Mouse (Mus musculus) testis, adult 2 months (tissue): ENCODE results near the gene Gm11634. TPM values are rescaled to one million over a fixed set of nuclear protein-coding genes. Genes with fewer than 3 reads are reported as not detected.
"Not testable (repeated sequence)": the region's sequence is repeated elsewhere in the genome, so short reads cannot be mapped to it uniquely, and the experiment has no call there.

Experiments
- H3K27ac ChIP-seq: fragments of 200-500 bp; 2 replicates; pipeline ENCODE4 v1.5.1; 2012; ENCODE audit warnings: low read depth, low read length; ENCODE audit not compliant: control insufficient read depth, insufficient read depth
- H3K27me3 ChIP-seq: fragments of 200-500 bp; 2 replicates; pipeline ENCODE4 v1.6.1; 2012; ENCODE audit warnings: mild to moderate bottlenecking, low read length, moderate library complexity; ENCODE audit not compliant: control insufficient read depth, insufficient read depth
- H3K36me3 ChIP-seq: fragments of 200-500 bp; 2 replicates; pipeline ENCODE4 v1.6.1; 2012; ENCODE audit warnings: mild to moderate bottlenecking, low read length; ENCODE audit not compliant: control insufficient read depth, insufficient read depth
- H3K4me1 ChIP-seq: fragments of 200-500 bp; 2 replicates; pipeline ENCODE4 v1.6.1; 2012; ENCODE audit warnings: low read length; ENCODE audit not compliant: control insufficient read depth, insufficient read depth
- H3K4me3 ChIP-seq: fragments of 200-500 bp; 2 replicates; pipeline ENCODE4 v1.5.1; 2012; ENCODE audit warnings: low read depth, mild to moderate bottlenecking, low read length, moderate library complexity, mixed read lengths; ENCODE audit not compliant: control insufficient read depth
- CTCF ChIP-seq: fragments of 200-500 bp; IDR thresholded peaks from 2 replicates; pipeline ENCODE4 v1.5.1; 2012; ENCODE audit warnings: low read depth, mild to moderate bottlenecking, inconsistent platforms, low read length, moderate library complexity; ENCODE audit not compliant: control insufficient read depth, insufficient read depth, insufficient replicate concordance
- POLR2A ChIP-seq: fragments of 200-500 bp; IDR thresholded peaks from 2 replicates; pipeline ENCODE4 v1.6.1; 2012; ENCODE audit warnings: low read depth, mild to moderate bottlenecking, inconsistent platforms, low read length, moderate library complexity; ENCODE audit not compliant: control insufficient read depth
- polyA plus RNA-seq: library from polyadenylated mRNA; depleted of rRNA; stranded (reverse); fragments of >200 nt; gene quantifications from 2 replicates; pipeline ENCODE4 v1.2.3, GENCODE M21; 2012

Gm11634 gene
- polyA plus RNA-seq, 1 experiment = 69.4 TPM

DNA sequence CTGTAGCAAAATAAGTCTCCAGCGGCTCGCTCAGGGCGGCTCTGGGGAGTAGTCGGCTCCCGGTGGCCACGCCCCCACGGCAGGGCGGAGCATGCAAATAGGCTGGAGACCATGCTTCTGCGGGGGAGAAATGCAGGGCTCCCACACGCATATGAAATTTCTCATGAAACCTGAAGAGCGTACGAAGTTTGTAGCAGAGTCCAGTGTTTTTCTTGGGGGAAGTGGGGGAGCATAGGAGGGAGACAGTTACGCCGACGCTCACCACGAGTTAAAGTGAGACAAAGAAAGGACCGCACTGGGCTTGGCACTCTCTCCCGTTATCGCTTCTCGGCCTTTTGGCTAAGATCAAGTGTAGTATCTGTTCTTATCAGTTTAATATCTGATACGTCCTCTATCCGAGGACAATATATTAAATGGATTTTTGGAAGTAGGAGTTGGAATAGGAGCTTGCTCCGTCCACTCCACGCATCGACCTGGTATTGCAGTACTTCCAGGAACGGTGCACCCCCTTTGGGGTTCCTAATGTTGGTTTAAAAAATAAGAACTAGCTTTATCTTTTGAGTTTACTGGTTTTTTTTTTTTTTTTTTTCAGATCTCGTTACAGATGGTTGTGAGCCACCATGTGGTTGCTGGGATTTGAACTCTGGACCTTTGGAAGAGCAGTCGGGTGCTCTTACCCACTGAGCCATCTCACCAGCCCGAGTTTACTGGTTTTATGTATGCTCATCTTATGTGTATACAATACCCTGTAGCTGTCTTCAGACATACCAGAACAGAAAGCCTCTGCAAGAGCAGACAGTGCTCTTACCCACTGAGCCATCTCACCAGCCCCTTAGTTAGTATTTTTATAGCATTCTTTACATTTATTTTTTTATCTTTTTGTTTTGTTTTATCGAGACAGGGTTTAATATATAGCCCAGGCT, 5.7 kb upstream of the Gm11634 start:
- peak; percentile 53; the same call in 1 of the 2 replicates for TF ChIP-seq POLR2A
- H3K27me3 ChIP-seq, H3K4me1 ChIP-seq, H3K36me3 ChIP-seq, H3K27ac ChIP-seq: not testable (repeated sequence)
- peak overlapping the region; percentile 41 for H3K4me3 ChIP-seq

DNA sequence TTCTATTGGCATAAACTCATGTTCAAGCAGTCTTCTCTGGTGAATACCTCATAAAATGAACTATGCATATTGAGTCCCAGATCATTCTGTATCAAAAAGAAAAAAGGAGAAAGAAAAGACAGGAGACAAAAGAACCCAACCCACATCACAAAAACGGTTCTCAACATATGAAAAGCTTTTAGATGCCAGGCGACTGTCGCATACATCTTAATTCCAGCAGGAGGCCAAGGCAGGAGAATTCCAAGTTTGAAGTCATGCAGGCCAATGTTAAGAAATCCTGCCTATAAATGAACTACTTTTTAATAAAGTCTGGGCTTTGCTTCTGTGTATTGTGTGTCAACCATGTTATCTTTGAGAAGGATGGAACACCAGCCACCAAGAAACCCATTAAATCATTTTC, 5.1 kb upstream of the Gm11634 start:
- no peak overlapping the region for H3K4me3 ChIP-seq
- peaks cover 2% of the 10 kb centered on the region; the same call in 1 of the 2 replicates for H3K4me1 ChIP-seq
- H3K27me3 ChIP-seq = no peaks in the 10 kb centered on the region
- TF ChIP-seq POLR2A (no peak), CTCF (no peak)
- no peak overlapping the region for H3K27ac ChIP-seq
- no peaks in the 10 kb centered on the region for H3K36me3 ChIP-seq

DNA sequence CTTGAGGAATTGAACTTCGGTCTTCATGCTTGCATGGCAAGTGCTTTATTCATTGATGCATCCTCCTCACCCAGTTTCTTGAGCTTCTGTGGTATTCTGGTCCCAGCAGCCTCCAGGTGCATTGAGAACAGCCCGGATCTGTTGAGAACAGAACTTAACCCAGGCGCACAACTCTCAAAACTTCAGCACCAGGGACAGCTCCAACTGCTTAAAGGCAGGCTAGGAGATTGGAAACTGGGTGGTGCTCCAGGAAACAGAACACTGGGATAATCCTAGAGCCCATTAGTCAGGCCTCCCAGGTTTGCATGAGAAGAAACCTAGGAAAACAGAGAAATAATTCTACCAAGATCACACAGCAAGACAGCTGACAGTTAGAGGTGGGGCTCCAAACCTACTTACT, 3.4 kb upstream of the Gm11634 start:
- no peak for TF ChIP-seq POLR2A
- no peak for TF ChIP-seq CTCF
- Histone ChIP-seq H3K4me3 (no peak overlapping the region), H3K36me3 (no peaks in the 10 kb centered on the region), H3K27ac (no peak overlapping the region), H3K4me1 (peaks cover 2% of the 10 kb centered on the region; the same call in 1 of the 2 replicates), H3K27me3 (no peaks in the 10 kb centered on the region)

DNA sequence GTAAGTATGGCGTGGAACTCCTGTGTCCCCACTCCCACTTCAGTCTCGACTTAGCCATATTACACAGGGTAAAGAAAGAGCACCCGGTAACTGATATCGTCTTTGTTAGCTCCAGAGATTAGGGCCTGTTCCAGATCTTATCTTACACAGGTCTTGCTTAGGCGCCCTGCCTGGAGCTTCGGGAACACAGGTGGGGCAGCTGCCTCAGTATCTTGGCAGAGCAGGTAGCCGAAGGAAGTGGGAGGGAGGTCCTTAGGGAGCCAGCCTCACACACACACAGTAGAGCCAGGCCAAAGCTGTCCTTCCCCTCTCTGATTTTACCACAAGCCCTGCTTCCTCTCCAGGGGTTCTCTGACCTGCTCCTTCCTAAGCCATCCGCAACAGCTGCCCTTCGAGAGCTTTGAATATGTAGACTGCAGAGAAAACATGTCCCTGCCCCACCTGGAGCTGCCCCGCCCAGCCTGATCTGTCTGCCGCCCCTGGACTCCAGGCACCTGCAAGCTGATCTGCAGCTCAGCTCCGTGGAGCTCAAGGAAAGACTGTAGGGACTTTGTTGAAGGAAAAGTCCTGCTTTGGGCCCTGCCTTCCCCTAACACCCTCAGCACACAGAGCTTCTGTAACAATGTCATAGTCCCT, 8.9 kb downstream of the Gm11634 start:
- H3K36me3 ChIP-seq = no peaks in the 10 kb centered on the region; the same call in 1 of the 2 replicates
- no peaks in the 10 kb centered on the region for H3K4me1 ChIP-seq
- H3K27ac ChIP-seq = no peak overlapping the region
- no peaks in the 10 kb centered on the region for H3K27me3 ChIP-seq
- no peak overlapping the region for H3K4me3 ChIP-seq
- no peak for TF ChIP-seq CTCF
- TF ChIP-seq POLR2A = no peak

DNA sequence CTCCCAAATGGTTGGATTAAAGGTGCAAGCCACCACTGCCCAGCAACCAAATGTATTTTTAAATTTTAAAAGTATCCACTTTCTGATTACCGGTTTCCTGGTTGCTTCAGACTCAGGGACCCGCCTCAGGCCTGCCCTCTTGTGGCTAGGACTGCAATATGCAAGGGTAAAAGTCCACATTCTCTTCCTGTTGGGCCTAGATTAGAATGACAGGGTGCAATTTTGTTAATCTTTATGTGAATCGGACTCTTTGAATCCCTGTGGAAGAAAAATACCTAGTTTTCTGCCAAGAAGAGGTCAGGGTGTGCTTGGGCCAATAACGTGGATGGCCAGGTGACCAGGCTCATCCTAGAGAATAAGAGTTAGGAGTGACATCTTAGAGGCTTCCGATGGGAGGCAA, 9.6 kb downstream of the Gm11634 start:
- Histone ChIP-seq H3K4me3 (no peak overlapping the region), H3K27ac (no peak overlapping the region), H3K4me1 (no peaks in the 10 kb centered on the region), H3K36me3 (no peaks in the 10 kb centered on the region; the same call in 1 of the 2 replicates), H3K27me3 (no peaks in the 10 kb centered on the region)
- TF ChIP-seq POLR2A (no peak), CTCF (peak; percentile 55; the same call in 1 of the 2 replicates)

DNA sequence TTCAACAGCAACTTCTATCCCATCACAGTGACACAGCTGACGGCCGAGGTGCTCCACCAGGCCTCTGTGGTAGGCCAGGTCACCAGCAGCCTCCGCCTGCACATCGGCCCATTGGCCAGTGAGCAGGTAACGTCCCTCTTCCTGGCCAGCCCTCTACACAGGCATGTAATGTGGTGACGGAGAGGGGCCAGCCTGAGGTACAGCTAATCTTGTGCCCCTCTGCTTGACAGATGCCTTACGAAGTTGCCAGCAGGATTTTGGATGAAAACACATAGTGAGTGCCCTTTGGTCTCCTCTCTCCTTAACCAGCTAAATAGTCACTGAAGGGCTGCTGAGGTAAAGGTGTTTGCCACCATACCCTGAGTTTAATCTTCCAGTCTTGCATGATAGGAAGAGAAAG, 10.2 kb downstream of the Gm11634 start:
- Histone ChIP-seq H3K27ac (no peak overlapping the region), H3K27me3 (no peaks in the 10 kb centered on the region), H3K36me3 (no peaks in the 10 kb centered on the region; the same call in 1 of the 2 replicates), H3K4me3 (no peak overlapping the region), H3K4me1 (no peaks in the 10 kb centered on the region)
- TF ChIP-seq CTCF (no peak), POLR2A (no peak)

DNA sequence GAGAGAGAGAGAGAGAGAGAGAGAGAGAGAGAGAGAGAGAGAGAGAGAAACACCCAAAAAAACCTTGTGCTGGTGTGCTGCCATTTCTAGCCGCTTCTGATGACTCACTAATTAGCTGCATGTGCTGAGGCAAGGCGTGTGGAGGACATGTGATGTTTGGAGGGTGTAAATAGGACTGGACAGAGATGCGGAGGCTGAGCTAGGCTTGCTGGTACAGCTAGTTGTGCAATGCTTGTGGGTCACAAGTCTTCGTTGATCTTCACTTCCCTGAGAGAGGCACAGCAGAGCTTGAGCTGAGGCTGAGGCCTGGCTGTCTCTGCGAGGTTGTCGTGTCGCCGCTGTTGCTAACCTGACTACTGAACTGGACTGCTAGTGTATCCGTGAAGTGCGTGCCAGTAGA, 11.4 kb downstream of the Gm11634 start:
- Histone ChIP-seq H3K4me3 (no peak overlapping the region), H3K27me3 (no peaks in the 10 kb centered on the region), H3K4me1 (no peaks in the 10 kb centered on the region), H3K36me3 (no peaks in the 10 kb centered on the region; the same call in 1 of the 2 replicates), H3K27ac (no peak overlapping the region)
- TF ChIP-seq POLR2A (no peak), CTCF (no peak)
